Mouse (Mus musculus) retina, postnatal 7 days (tissue): ENCODE measurements around the gene Slc13a5.

Experiments
- DNase-seq: peaks from one replicate; pipeline ENCODE4 v3.0.0-alpha.2; 2012; ENCODE audit warnings: low read depth, low spot score

Slc13a5 gene

GRCm38 (mm10) chr11:72206341-72207203 is 60.5 kb downstream of the Slc13a5 start, which contains the start of gene Gm43951:
Gm43951 (minus strand) TSS chr11:72206840.
- DNase-seq: no peak

DNA sequence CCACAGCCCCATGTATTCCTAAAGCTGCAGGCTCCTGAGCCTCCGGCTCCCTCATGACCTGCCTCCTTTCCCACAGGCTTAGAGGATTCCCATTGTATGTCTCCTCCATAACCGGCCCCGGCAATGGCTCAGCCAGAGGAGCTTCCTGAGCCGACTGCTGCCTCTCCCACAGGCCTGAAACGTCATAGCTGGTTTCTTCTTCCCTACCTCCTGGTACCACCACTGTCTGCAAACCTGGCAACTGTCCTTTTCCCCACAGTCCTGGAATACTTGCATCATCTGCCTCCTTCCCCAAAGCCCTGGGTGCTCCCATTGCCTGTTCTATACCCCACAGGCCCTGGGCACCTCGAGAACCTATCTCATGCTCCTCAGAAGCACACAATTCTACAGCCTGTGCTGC is 61.8 kb downstream of the Slc13a5 start:
- no peak for DNase-seq

- DNase-seq: no peak
Measured at GRCm38 (mm10) chr11:72203440-72203839, 63.6 kb downstream of the Slc13a5 start.

- no peak for DNase-seq
Measured at GRCm38 (mm10) chr11:72196506-72196905, 70.5 kb downstream of the Slc13a5 start.

DNA sequence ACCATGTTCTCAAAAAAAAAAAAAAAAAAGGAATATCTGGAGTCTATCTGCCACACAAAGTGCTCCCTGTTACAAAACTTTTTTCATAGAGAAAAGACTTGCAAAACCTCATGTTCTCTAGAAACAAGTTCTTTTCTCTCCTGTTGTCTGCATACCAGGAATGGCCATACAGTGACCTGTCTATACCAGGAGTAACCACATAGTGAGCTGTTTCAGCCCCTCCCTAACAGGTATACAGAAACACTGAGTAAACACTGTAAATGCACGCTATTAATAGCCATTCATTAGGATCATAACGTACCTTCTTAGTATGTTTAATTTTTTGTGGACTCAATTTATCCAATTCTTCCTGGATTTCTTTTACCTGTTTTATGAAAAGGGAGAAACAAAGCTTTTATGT is 72.8 kb downstream of the Slc13a5 start:
- DNase-seq: no peak
